In genomic region chr2:27343984-27344453, GRCm38 (mm10) we compare ENCODE assay signal across 10 mouse cellular contexts.
DNase-seq lines count a peak whose midpoint lies in the region; ATAC-seq lines count a peak whose summit lies in the region.
"Had no signal": no experiment of that assay in that cellular context is flagged by ENCODE, and none has a peak within 500 bp of the region (broad histone marks: within the 10 kb centered on the region; RNA-seq: fewer than 3 reads in every experiment).

No protein-coding gene starts in this region.

- WGBS in forebrain, embryonic 13.5 days: 17% methylated on average over 12 of the region's 12 CpGs
- 78% methylated on average over 12 of the region's 12 CpGs for WGBS in forebrain, embryonic 10.5 days
- 62% methylated on average over 12 of the region's 12 CpGs for WGBS in heart, embryonic 10.5 days

- ATAC-seq in forebrain, embryonic 13.5 days: 0 out of 2 replicates have a peak, but pooled peaks have one; percentile 19
- ATAC-seq in megakaryocyte-erythroid progenitor cell, adult 5-6 weeks (replicated peaks; ENCODE audit: low FRiP score, low TSS enrichment, poor library complexity, severe bottlenecking): peak; percentile 81
- no peak for ATAC-seq in activated CD4-positive, CD25-positive, alpha-beta regulatory T cell, adult 4 months

- H3K4me2 ChIP-seq in forebrain, embryonic 13.5 days: peak overlapping the region; percentile 38
- H3K4me2 ChIP-seq: kidney, embryonic 15.5 days had no signal

- peak overlapping the region; percentile 84 for H3K27ac ChIP-seq in forebrain, embryonic 13.5 days
- no peak overlapping the region for H3K27ac ChIP-seq in forebrain, embryonic 10.5 days
- no peak overlapping the region for H3K27ac ChIP-seq in heart, embryonic 10.5 days
- H3K27ac ChIP-seq: kidney, embryonic 15.5 days had no signal

- H3K27me3 ChIP-seq in forebrain, embryonic 13.5 days: no peaks in the 10 kb centered on the region
- H3K27me3 ChIP-seq in forebrain, embryonic 10.5 days (ENCODE audit: poor library complexity, severe bottlenecking): no peaks in the 10 kb centered on the region
- H3K27me3 ChIP-seq in heart, embryonic 10.5 days (ENCODE audit: insufficient read depth, poor library complexity, severe bottlenecking): no peaks in the 10 kb centered on the region
- H3K27me3 ChIP-seq: kidney, embryonic 15.5 days had no signal

- H3K36me3 ChIP-seq in forebrain, embryonic 13.5 days (ENCODE audit: poor library complexity, severe bottlenecking): no peaks in the 10 kb centered on the region
- H3K36me3 ChIP-seq in forebrain, embryonic 10.5 days (replicated peaks): peaks cover 2% of the 10 kb centered on the region; the same call in 1 of the 2 replicates
- H3K36me3 ChIP-seq in heart, embryonic 10.5 days: peaks cover 2% of the 10 kb centered on the region; the same call in 1 of the 2 replicates
- H3K36me3 ChIP-seq: kidney, embryonic 15.5 days had no signal

- peaks cover 19% of the 10 kb centered on the region for H3K4me1 ChIP-seq in forebrain, embryonic 13.5 days
- H3K4me1 ChIP-seq in forebrain, embryonic 10.5 days: peaks cover 26% of the 10 kb centered on the region
- peaks cover 20% of the 10 kb centered on the region for H3K4me1 ChIP-seq in heart, embryonic 10.5 days

- DNase-seq in forebrain, embryonic 10.5 days (ENCODE audit: extremely low spot score, low spot score): no peak
- DNase-seq in right cerebral cortex, adult 2 months (ENCODE audit: low spot score in 2 of 2): peak; percentile 43 to 47
- no peak for DNase-seq in right cerebral cortex, postnatal 4 days
- DNase-seq in thymus, postnatal 14 days: no peak
- no peak for DNase-seq in heart, embryonic 10.5 days (ENCODE audit: low spot score)
- DNase-seq: gastrocnemius, postnatal 36 days had no signal

- H3K9me3 ChIP-seq in forebrain, embryonic 13.5 days (replicated peaks): no peaks in the 10 kb centered on the region
- H3K9me3 ChIP-seq in forebrain, embryonic 10.5 days: no peaks in the 10 kb centered on the region
- no peaks in the 10 kb centered on the region for H3K9me3 ChIP-seq in heart, embryonic 10.5 days
- H3K9me3 ChIP-seq: kidney, embryonic 15.5 days had no signal

- H3K4me3 ChIP-seq in forebrain, embryonic 13.5 days: no peak overlapping the region
- no peak overlapping the region for H3K4me3 ChIP-seq in forebrain, embryonic 10.5 days
- no peak overlapping the region for H3K4me3 ChIP-seq in heart, embryonic 10.5 days
- H3K4me3 ChIP-seq: kidney, embryonic 15.5 days had no signal

- peak overlapping the region; percentile 5; the same call in 1 of the 2 replicates for H3K9ac ChIP-seq in forebrain, embryonic 13.5 days
- H3K9ac ChIP-seq: kidney, embryonic 15.5 days had no signal

Comparison
In these comparisons a context has a peak if more than half of its experiments do, and no peak if none do; other contexts are left out.
1. DNase-seq: peak in right cerebral cortex, adult 2 months (2 of 2); none in forebrain, embryonic 10.5 days (single experiment), right cerebral cortex, postnatal 4 days (single experiment), thymus, postnatal 14 days (single experiment) and heart, embryonic 10.5 days (single experiment).